8 mouse cellular contexts compared by ENCODE assay signal in the genomic region with DNA sequence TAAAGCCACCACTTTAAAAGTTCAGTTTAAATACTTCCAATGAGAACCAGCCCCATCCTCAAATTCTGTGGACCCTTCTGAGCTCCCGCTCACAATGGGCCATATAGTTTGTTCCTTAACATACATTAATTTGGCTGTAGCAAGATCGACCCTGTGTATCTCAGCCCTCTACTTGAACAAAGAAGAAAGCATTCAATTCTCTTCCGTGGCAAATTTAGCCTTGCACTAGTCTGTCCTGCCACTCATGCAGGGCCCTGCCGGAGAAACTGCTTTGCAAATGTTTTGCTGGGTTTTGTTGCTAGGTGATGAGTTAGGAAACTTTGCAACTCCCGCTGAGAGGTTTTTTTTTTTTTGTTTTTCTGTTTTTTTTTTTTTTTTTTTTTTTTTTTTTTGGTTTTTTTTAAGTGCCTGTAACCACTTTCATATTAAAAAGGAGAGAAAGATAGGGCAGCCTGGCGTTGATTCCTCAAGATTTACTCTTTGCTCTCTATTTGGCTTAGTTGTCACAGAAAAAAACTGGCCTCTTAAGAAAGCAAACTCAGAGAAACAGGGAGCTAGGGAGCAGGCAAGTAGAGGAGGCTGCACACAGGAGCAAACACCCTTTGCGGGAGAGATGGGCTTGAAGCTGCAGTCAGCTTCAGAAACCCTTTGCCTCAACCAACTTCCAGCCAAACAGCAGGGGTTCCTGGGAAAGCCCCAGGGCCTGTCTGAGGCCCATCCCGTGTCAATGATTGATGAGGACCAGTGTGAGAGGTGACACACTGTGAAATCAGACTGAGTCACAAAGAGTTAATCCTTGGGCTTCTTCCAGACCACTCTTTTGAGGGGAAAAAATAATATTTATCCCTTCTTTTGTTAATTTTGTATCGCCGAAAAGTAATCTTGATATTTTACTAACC.
DNase-seq lines count a peak whose midpoint lies in the region; ATAC-seq lines count a peak whose summit lies in the region.

No protein-coding gene starts in this region.

- ATAC-seq in embryonic facial prominence, embryonic 15.5 days (ENCODE audit: insufficient number of reproducible peaks, low FRiP score, low TSS enrichment, low read depth), result no peak
- ATAC-seq in limb, embryonic 12.5 days (ENCODE audit: insufficient number of reproducible peaks, insufficient read depth, low FRiP score, low TSS enrichment, low read depth), result no peak
- no peak for ATAC-seq in stomach, embryonic 16.5 days (ENCODE audit: insufficient read depth, low FRiP score)

- H3K4me2 ChIP-seq in embryonic facial prominence, embryonic 15.5 days (replicated peaks), result no peak overlapping the region; the same call in 1 of the 2 replicates
- H3K4me2 ChIP-seq in limb, embryonic 12.5 days, result peak overlapping the region; percentile 29
- H3K4me2 ChIP-seq in stomach, embryonic 16.5 days (ENCODE audit: low read depth, low read length), result peak overlapping the region; percentile 13

- no peak overlapping the region for H3K9ac ChIP-seq in embryonic facial prominence, embryonic 15.5 days
- H3K9ac ChIP-seq in limb, embryonic 12.5 days (replicated peaks), result no peak overlapping the region
- no peak overlapping the region for H3K9ac ChIP-seq in stomach, embryonic 16.5 days (ENCODE audit: low read length)

- H3K36me3 ChIP-seq in embryonic facial prominence, embryonic 15.5 days, result no peaks in the 10 kb centered on the region
- H3K36me3 ChIP-seq in limb, embryonic 12.5 days, result no peaks in the 10 kb centered on the region
- H3K36me3 ChIP-seq in stomach, embryonic 16.5 days (ENCODE audit: control insufficient read depth, insufficient read depth, low read length), result no peaks in the 10 kb centered on the region

- H3K27ac ChIP-seq in embryonic facial prominence, embryonic 15.5 days (replicated peaks), result no peak overlapping the region; the same call in 1 of the 2 replicates
- H3K27ac ChIP-seq in limb, embryonic 12.5 days, result no peak overlapping the region; the same call in 1 of the 2 replicates
- H3K27ac ChIP-seq in stomach, embryonic 16.5 days (ENCODE audit: low read length), result peak overlapping the region; percentile 21; the same call in 1 of the 2 replicates

- H3K27me3 ChIP-seq in embryonic facial prominence, embryonic 15.5 days, result no peaks in the 10 kb centered on the region
- no peaks in the 10 kb centered on the region for H3K27me3 ChIP-seq in limb, embryonic 12.5 days
- H3K27me3 ChIP-seq in stomach, embryonic 16.5 days (ENCODE audit: control insufficient read depth, insufficient read depth, low read length), result no peaks in the 10 kb centered on the region

- H3K4me3 ChIP-seq in embryonic facial prominence, embryonic 15.5 days (replicated peaks), result 0 out of 2 replicates have a peak overlapping the region, but pooled peaks have one; percentile 1
- no peak overlapping the region for H3K4me3 ChIP-seq in limb, embryonic 12.5 days (replicated peaks)
- H3K4me3 ChIP-seq in stomach, embryonic 16.5 days (replicated peaks; ENCODE audit: low read length), result no peak overlapping the region

- peaks cover 6% of the 10 kb centered on the region; the same call in 1 of the 2 replicates for H3K4me1 ChIP-seq in embryonic facial prominence, embryonic 15.5 days
- peaks cover 7% of the 10 kb centered on the region; the same call in 1 of the 2 replicates for H3K4me1 ChIP-seq in limb, embryonic 12.5 days (replicated peaks)
- H3K4me1 ChIP-seq in stomach, embryonic 16.5 days (ENCODE audit: control insufficient read depth, insufficient read depth, low read length), result no peaks in the 10 kb centered on the region

- peak; percentile 46 to 61 for DNase-seq in cerebellum, postnatal 10 days
- no peak for DNase-seq in cerebellum, adult 11 months
- DNase-seq in 3134 (ENCODE audit: extremely low read depth, insufficient read length, low spot score), result peak; percentile 26
- no peak for DNase-seq in urinary bladder, postnatal 14 days (ENCODE audit: low spot score)
- DNase-seq in cerebellum, adult 9-11 months, result no peak

- H3K9me3 ChIP-seq in embryonic facial prominence, embryonic 15.5 days (replicated peaks), result no peaks in the 10 kb centered on the region
- H3K9me3 ChIP-seq in limb, embryonic 12.5 days, result no peaks in the 10 kb centered on the region
- no peaks in the 10 kb centered on the region for H3K9me3 ChIP-seq in stomach, embryonic 16.5 days (replicated peaks; ENCODE audit: control insufficient read depth, low read length)

- WGBS in embryonic facial prominence, embryonic 15.5 days, result 18% methylated on average over 10 of the region's 10 CpGs
- 19% methylated on average over 10 of the region's 10 CpGs for WGBS in limb, embryonic 12.5 days
- 19% methylated on average over 10 of the region's 10 CpGs for WGBS in stomach, embryonic 16.5 days

Comparison
In these comparisons a context has a peak if more than half of its experiments do, and no peak if none do; other contexts are left out.
1. DNase-seq: peak in cerebellum, postnatal 10 days (2 of 2) and 3134 (single experiment); none in cerebellum, adult 11 months (single experiment), urinary bladder, postnatal 14 days (single experiment) and cerebellum, adult 9-11 months (single experiment).